Mouse (Mus musculus) kidney, adult 2 months (tissue): ENCODE data around the gene Crb1. TPM values are rescaled to one million over a fixed set of nuclear protein-coding genes. Genes with fewer than 3 reads are reported as not detected.

Source experiments
- DNase-seq: peaks from one replicate; pipeline ENCODE4 v3.0.0; 2021
- H3K27ac ChIP-seq: fragments of 200-500 bp; 2 replicates; pipeline ENCODE4 v1.5.1; 2012; ENCODE audit warnings: low read depth, low read length, control low read depth, inconsistent platforms; ENCODE audit not compliant: insufficient read depth
- H3K27me3 ChIP-seq: fragments of 200-500 bp; replicated peaks from 2 replicates; pipeline ENCODE4 v1.6.1; 2012; ENCODE audit warnings: mild to moderate bottlenecking, moderate library complexity, low read length, inconsistent platforms; ENCODE audit not compliant: control insufficient read depth, insufficient read depth
- H3K36me3 ChIP-seq: fragments of 200-500 bp; 2 replicates; pipeline ENCODE4 v1.6.1; 2012; ENCODE audit warnings: mild to moderate bottlenecking, moderate library complexity, low read length, inconsistent platforms; ENCODE audit not compliant: control insufficient read depth, insufficient read depth
- H3K4me1 ChIP-seq: fragments of 200-500 bp; 2 replicates; pipeline ENCODE4 v1.6.1; 2011; ENCODE audit warnings: low read length; ENCODE audit not compliant: control insufficient read depth, insufficient read depth
- H3K4me3 ChIP-seq: fragments of 200-500 bp; 2 replicates; pipeline ENCODE4 v1.5.1; 2011; ENCODE audit warnings: mild to moderate bottlenecking, low read depth, low read length, control low read depth; ENCODE audit not compliant: insufficient read depth
- CTCF ChIP-seq: fragments of 200-500 bp; conservative IDR thresholded peaks from 2 replicates; pipeline ENCODE4 v1.5.1; 2011; ENCODE audit warnings: low read depth, mild to moderate bottlenecking, control low read depth, low read length, moderate library complexity, mixed read lengths; ENCODE audit not compliant: insufficient read depth, insufficient read length
- POLR2A ChIP-seq: fragments of 200-500 bp; IDR thresholded peaks from one replicate; pipeline ENCODE4 v1.6.1; 2011; ENCODE audit warnings: low read depth, low read length, control low read depth
- WGBS: fragments of 180-500 bp; shearing (Covaris S2); methylation state at CpG from one replicate; pipeline ENCODE4 v1.1.7; 2018; 5-methylcytosine and 5-hydroxymethylcytosine counted together
- polyA plus RNA-seq: library from polyadenylated mRNA; depleted of rRNA; stranded (reverse); fragments of >200 nt; gene quantifications from 2 replicates; pipeline ENCODE4 v1.2.3, GENCODE M21; 2012

The Crb1 gene
- polyA plus RNA-seq, 1 experiment, result 0.23 TPM

- H3K4me3 ChIP-seq, result no peak overlapping the region
- H3K36me3 ChIP-seq, result no peaks in the 10 kb centered on the region
- DNase-seq, result no peak
- TF ChIP-seq CTCF, result no peak
- 74% methylated on average over 6 of the region's 6 CpGs for WGBS
- H3K27me3 ChIP-seq, result no peaks in the 10 kb centered on the region
- H3K27ac ChIP-seq, result no peak overlapping the region
- no peaks in the 10 kb centered on the region for H3K4me1 ChIP-seq
Observed at GRCm38 (mm10) chr1:139249159-139249558, 127.7 kb downstream of the Crb1 start.

DNA sequence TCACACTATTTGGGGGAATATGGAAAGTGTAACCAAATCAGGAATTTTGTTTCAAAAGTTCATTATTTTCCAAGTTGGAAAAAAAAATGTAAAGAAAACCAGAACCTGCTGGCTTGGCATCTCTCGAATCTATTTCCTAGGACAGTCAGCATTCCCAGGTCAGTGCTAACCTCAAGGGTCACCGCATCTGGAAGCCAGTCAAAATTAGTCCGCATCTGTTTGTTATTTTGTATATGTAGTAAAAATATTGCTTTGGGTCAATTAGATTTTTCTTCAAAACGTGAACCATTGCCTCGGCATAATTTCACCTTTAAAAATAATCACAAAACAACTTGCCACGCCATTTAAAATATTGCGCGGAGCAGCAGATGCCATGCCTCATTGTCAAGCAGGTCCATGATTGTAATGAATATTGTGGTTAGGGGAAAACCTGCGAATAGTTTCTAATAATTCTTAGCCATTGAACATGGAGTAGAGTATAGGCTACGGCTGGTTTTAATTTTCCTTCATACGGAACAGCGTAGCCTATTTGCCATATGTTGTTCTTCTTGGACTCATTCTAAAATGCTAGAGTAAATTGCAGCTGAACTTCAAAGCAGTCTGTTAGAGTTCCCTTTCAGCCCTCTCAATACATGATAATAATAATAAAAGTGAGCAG, 130.0 kb downstream of the Crb1 start:
- WGBS, result 88% methylated on average over 12 of the region's 12 CpGs
- no peaks in the 10 kb centered on the region for H3K27me3 ChIP-seq
- DNase-seq, result no peak
- no peak overlapping the region for H3K4me3 ChIP-seq
- no peak for TF ChIP-seq POLR2A
- TF ChIP-seq CTCF, result no peak
- no peaks in the 10 kb centered on the region for H3K36me3 ChIP-seq
- no peaks in the 10 kb centered on the region for H3K4me1 ChIP-seq
- no peak overlapping the region for H3K27ac ChIP-seq

DNA sequence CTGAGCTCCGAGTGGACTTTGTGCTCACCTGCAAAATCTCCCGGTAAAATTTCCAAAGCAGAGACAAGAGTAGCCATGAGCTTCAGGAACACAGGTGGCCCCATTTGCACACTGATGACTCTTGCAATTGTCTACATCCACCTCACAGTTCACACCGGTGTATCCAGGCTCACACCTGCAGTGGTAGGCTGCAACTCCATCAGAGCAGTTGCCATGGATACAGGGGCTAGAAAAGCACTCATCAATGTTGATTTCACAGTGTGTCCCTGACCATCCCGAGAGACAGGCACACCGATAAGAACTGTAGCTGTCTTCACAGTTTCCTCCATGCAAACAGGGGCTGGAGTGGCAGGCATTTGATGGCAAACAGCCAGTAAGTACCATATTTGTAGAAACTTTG, 140.1 kb downstream of the Crb1 start:
- Histone ChIP-seq H3K27me3 (no peaks in the 10 kb centered on the region), H3K36me3 (no peaks in the 10 kb centered on the region), H3K4me1 (no peaks in the 10 kb centered on the region), H3K27ac (no peak overlapping the region), H3K4me3 (no peak overlapping the region)
- no peak for DNase-seq
- TF ChIP-seq POLR2A, result no peak
- 69% methylated on average over 5 of the region's 5 CpGs for WGBS

DNA sequence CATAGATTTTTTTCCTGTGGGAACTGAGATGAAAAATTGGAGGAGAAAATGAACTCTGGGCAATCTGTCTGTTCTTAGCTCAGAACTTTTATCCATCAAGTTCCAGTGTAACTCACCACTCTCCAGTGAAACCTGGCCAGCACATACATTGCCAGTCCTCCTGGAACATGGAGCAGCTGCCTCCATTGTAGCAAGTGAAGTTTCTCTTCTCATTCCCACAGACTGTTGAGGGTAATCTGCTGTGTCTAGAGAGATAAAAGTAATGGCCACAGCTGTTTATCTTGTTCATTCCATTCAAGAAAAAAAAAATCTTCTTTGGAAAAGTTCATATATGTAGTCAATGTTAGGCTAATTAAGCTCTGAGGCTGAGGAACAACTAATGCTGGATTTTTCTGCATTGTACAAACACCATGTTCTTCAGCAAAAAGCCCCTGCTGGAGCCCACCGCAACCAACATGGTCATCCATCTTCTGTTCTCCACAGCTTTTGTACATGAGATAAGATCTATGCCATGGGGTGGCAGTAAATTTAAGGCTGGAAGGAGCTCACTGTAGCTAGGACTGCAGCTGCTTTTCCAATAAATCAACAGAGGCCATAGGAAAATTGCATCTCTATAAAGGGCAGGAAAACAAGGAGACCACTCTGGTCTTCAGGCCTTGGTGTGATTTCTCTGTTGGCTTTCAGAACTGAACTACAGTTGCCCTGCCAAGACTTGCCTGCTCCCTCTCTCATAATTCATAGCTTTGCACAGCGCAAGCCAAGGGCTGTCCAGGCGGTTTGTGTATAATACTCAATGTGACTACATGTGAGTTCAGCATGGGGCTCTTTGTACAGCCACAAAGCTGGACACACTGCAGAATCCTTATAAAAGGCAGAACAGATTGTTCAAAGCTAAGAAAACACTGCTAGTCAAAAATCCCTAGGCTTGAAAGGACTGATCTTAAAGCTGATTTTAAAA, 142.0 kb downstream of the Crb1 start:
- no peak for DNase-seq
- Histone ChIP-seq H3K27ac (no peak overlapping the region), H3K27me3 (no peaks in the 10 kb centered on the region), H3K36me3 (no peaks in the 10 kb centered on the region), H3K4me3 (no peak overlapping the region), H3K4me1 (no peaks in the 10 kb centered on the region)
- TF ChIP-seq CTCF, result no peak
- no peak for TF ChIP-seq POLR2A
- 60% methylated on average over 3 of the region's 3 CpGs for WGBS

DNA sequence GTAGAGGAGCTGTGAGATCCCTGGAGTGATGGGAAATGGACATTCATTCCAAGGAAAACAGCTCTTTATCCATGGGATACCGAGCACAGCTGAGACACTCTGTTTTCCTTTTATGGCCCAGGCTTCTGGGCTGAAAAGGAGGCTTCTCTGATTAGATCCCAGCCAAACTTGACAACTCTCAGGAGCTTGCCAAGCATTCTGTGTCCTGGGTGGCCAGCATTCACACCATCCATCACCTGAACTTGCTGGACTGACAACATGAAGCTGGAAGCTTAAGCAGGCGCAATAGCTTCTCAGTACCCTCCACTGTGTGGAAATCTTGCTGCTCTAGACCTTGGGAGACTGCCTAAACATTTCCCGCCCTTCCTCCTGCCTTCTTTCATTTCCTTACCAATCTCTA, 144.3 kb downstream of the Crb1 start:
- DNase-seq, result no peak
- Histone ChIP-seq H3K36me3 (no peaks in the 10 kb centered on the region), H3K27ac (no peak overlapping the region), H3K27me3 (no peaks in the 10 kb centered on the region), H3K4me1 (no peaks in the 10 kb centered on the region), H3K4me3 (no peak overlapping the region)
- TF ChIP-seq CTCF (no peak), POLR2A (no peak)
- WGBS, result 54% methylated on average over 3 of the region's 3 CpGs

GRCm38 (mm10) chr1:139224309-139224949, 152.5 kb downstream of the Crb1 start:
- H3K27me3 ChIP-seq, result no peaks in the 10 kb centered on the region
- no peak for DNase-seq
- TF ChIP-seq POLR2A (no peak), CTCF (no peak)
- H3K27ac ChIP-seq, result no peak overlapping the region
- no peaks in the 10 kb centered on the region for H3K36me3 ChIP-seq
- 72% methylated on average over 6 of the region's 6 CpGs for WGBS
- H3K4me3 ChIP-seq, result no peak overlapping the region
- H3K4me1 ChIP-seq, result no peaks in the 10 kb centered on the region

DNA sequence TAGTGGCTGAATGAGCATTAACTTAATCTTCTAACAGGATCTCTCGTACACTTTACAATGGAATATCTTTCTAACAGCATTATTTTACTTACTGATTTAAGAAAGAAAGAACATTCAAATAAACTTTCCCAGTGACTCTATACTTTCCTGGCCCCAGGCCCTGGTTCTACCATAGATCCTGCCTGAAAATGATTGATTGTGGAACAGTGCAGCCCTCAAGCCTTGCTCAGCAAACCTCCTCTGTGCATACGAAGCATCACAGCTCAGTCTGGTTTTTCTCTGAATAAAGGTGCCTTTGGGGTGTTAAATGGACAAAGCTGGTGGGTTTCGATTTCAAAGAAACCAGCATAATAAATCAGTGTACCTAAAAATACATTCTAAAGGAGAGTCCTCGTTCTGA, 153.1 kb downstream of the Crb1 start:
- no peak for TF ChIP-seq CTCF
- TF ChIP-seq POLR2A, result no peak
- H3K4me3 ChIP-seq, result no peak overlapping the region
- H3K36me3 ChIP-seq, result no peaks in the 10 kb centered on the region
- no peaks in the 10 kb centered on the region for H3K27me3 ChIP-seq
- 71% methylated on average over 4 of the region's 4 CpGs for WGBS
- no peak overlapping the region for H3K27ac ChIP-seq
- DNase-seq, result no peak
- no peaks in the 10 kb centered on the region for H3K4me1 ChIP-seq
